Mouse (Mus musculus) E14TG2a.4 (cell line): ENCODE data around the gene Tcp11.

ENCODE experiments used
- H3K27me3 ChIP-seq: 2 replicates; pipeline ENCODE4 v1.6.1; 2014; ENCODE audit warnings: low read length, control low read depth; ENCODE audit not compliant: insufficient read depth
- H3K36me3 ChIP-seq: 2 replicates; pipeline ENCODE4 v1.6.1; 2014; ENCODE audit warnings: low read length, control low read depth; ENCODE audit not compliant: insufficient read depth
- H3K4me1 ChIP-seq: replicated peaks from 2 replicates; pipeline ENCODE4 v1.6.1; 2014; ENCODE audit warnings: low read depth, low read length, control low read depth
- H3K4me3 ChIP-seq: replicated peaks from 2 replicates; pipeline ENCODE4 v1.5.1; 2014; ENCODE audit warnings: mild to moderate bottlenecking, low read length
- H3K9me3 ChIP-seq: 2 replicates; pipeline ENCODE4 v1.6.1; 2014; ENCODE audit warnings: low read length, control low read depth
- CTCF ChIP-seq: conservative IDR thresholded peaks from 2 replicates; pipeline ENCODE4 v1.5.1; 2014; ENCODE audit warnings: low read length
- NANOG ChIP-seq: IDR thresholded peaks from 2 replicates; pipeline ENCODE4 v1.6.1; 2014; ENCODE audit warnings: borderline replicate concordance, low read length, mixed read lengths
- POU5F1 ChIP-seq: IDR thresholded peaks from 2 replicates; pipeline ENCODE4 v1.6.1; 2014; ENCODE audit warnings: low read length, borderline replicate concordance

Gene Tcp11

DNA sequence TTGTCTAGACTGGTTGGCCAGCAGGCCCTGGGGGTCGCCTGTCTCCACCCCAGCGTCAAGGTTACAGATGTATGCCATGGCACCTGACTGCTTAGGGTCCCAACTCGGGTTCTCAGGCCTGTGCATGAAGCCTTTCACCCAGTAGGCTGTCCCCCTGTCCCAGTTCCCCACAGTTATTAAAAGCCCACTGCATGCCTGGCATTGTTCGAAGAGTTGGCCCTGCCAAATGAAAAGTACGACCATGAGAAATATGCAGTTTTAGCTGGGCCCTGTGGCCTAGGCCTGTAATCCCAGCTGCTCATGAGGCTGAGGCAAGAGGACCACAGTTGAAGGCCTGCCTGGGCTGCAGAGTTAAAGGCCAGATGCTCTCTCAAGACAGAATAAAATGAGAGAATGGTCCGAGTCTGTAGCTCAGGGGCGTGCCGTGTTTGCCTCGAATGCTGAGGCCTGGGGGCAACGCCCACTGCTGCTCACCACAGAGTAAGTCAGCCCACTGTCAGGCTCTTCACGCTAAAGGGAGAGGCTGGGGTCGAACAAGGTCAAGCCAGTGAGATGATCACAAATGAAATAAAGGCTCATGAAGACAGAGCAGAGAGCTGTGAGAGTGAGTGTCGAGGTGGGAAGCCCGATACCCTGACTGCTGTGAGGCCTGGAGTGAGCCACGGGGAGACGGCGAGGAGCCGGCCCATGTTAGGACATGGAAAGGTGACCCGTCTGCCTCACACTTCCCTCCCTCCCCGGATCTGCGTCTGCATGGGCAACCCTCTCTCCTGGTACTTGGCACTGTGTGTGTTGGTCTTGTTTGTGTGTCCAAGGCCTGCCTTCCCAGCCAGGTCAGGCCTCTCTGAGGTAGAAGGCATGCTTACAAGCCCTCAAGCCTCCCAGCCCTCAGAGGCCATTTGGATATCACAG lies 60.4 kb downstream of the Tcp11 start:
- H3K27me3 ChIP-seq = no peaks in the 10 kb centered on the region
- no peaks in the 10 kb centered on the region for H3K9me3 ChIP-seq
- H3K36me3 ChIP-seq = peaks cover 10% of the 10 kb centered on the region; the same call in 1 of the 2 replicates
- H3K4me1 ChIP-seq = peaks cover 93% of the 10 kb centered on the region
- TF ChIP-seq CTCF (no peak), NANOG (no peak), POU5F1 (no peak)
- H3K4me3 ChIP-seq = peak overlapping the region; percentile 27

DNA sequence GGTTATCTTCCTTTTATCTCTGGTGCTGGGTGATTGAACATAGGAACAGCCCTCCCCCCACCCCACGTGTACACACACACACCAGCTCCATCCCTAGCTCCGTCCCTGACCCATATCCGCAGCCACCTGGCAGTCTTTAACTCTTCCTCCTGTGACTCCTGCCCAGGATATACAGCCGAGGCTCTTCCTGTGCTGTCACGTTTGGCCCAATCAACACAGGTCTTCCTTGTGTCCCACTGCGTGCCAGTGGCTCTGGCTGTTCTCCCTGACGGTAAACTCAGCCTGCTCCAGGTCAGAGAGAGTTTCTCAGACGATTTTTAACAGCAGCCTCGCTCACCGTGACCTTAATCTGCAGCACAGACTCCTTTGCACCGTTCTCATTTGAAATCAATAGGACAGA lies 61.7 kb downstream of the Tcp11 start:
- Histone ChIP-seq H3K27me3 (no peaks in the 10 kb centered on the region), H3K9me3 (no peaks in the 10 kb centered on the region), H3K4me3 (no peak overlapping the region), H3K36me3 (peaks cover 10% of the 10 kb centered on the region; the same call in 1 of the 2 replicates), H3K4me1 (peaks cover 93% of the 10 kb centered on the region)
- no peak for TF ChIP-seq POU5F1
- TF ChIP-seq NANOG = 0 out of 2 replicates have a peak, but pooled peaks have one; percentile 0
- no peak for TF ChIP-seq CTCF

DNA sequence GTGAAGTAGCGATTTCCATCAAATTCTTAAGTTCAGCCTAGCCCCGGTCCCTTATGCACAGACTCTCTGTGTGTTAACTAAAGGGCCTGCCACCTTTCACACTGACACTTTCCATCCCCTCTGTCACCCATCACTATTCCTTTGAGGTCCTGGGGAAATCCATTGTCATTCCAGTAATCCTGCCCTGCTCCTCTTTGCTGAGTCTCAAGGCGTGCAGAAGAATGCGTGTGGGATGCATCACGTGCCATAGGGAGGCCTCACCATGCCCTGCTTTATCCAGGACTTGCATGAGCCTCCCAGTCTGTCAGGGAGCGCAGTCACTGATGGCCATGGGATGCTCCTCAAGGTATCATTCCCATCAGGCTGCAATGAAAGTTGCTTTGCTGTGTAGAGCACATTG lies 62.1 kb downstream of the Tcp11 start:
- H3K4me3 ChIP-seq = no peak overlapping the region
- no peaks in the 10 kb centered on the region for H3K9me3 ChIP-seq
- H3K27me3 ChIP-seq = no peaks in the 10 kb centered on the region
- H3K36me3 ChIP-seq = peaks cover 7% of the 10 kb centered on the region; the same call in 1 of the 2 replicates
- H3K4me1 ChIP-seq = peaks cover 93% of the 10 kb centered on the region
- 0 out of 2 replicates have a peak, but pooled peaks have one; percentile 4 for TF ChIP-seq NANOG
- TF ChIP-seq CTCF = no peak
- no peak for TF ChIP-seq POU5F1
